Mouse (Mus musculus) ovary, postnatal 14 days (tissue): Measurements from ENCODE around the gene Cdh4.

Source experiments
- DNase-seq: peaks from one replicate; pipeline ENCODE4 v3.0.0; 2022; ENCODE audit warnings: low spot score

Cdh4 gene

DNA sequence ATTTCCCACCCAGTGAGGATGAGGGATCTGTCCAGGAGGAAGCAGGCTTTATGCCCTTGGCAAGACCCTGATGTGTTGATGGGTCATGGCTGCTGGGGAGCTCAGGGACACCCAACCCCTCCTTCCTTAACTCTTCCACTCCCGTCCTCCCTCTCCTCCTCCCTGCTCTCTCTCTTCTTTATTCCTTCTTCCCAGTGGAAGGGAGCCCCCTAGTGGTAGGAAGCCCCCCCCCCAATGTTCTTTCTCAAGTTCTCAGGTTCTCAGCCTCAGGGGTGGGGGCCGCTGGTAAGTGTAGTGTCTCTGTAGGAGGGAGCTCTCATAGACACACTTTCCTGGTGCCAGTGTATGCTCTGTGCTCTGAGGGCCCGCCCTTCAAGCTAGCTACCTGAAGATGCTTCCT lies 421.0 kb downstream of the Cdh4 start:
- DNase-seq, result no peak

DNA sequence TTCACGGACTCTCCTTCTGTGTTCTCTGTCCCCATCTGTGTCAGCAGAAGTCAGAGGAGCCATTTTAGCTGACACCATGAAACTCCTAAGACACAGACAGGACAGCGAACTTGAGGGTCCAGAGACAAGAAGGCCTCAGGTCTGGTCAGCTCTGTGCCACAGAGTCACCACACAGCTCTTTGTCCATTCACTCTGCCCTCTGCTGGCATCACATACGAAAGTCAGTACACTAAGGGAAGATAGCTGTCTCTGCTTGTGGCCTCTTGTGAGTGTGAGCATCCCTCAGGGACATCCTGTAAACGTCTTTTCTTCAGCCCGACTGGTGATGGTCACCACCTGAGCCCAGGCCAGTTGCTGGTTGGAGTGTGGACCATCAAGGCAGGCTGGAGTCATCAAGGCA lies 422.9 kb downstream of the Cdh4 start:
- DNase-seq, result no peak

DNA sequence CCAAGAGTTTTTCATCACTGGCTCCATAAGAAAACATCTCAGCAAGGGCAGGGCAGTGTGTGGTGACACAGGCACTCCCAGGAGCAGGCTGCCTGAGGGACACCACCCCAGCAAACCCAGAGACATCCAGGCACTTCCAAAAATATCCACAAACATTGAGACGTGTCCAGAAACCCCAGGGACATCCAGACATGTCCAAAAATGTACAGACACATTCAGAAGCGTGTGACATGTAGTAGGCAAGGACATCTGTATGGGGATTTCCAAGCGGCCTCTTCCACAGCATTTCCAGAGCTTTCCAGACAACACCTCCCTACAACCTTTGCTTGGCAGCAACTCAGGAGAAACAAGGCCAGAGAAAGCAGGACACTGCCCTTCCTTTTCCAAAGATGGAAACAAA lies 425.4 kb downstream of the Cdh4 start:
- DNase-seq, result no peak

GRCm38 (mm10) chr2:179869871-179870270 lies 427.6 kb downstream of the Cdh4 start:
- DNase-seq, result no peak

DNA sequence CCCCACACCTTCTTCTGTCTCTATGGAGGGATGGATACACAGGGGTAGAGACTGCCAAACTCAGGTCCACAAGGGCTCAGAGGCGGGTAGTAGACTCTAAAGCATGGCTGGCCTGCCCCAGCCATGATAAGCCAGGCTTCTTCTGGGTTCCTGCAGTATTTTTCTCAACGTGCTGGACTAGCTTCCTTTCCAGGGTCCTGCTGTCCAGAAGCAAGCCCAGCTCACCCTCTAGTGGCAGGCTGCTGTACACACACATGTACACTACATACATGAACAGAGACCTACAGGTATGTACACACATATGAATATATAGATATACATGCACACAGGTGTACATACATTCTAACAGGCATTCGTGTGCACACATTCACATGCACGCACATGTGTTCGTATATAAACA lies 430.5 kb downstream of the Cdh4 start:
- DNase-seq, result no peak

GRCm38 (mm10) chr2:179873315-179873714 lies 431.1 kb downstream of the Cdh4 start:
- DNase-seq, result no peak

GRCm38 (mm10) chr2:179875147-179875546 lies 432.9 kb downstream of the Cdh4 start:
- peak; percentile 63 for DNase-seq

DNA sequence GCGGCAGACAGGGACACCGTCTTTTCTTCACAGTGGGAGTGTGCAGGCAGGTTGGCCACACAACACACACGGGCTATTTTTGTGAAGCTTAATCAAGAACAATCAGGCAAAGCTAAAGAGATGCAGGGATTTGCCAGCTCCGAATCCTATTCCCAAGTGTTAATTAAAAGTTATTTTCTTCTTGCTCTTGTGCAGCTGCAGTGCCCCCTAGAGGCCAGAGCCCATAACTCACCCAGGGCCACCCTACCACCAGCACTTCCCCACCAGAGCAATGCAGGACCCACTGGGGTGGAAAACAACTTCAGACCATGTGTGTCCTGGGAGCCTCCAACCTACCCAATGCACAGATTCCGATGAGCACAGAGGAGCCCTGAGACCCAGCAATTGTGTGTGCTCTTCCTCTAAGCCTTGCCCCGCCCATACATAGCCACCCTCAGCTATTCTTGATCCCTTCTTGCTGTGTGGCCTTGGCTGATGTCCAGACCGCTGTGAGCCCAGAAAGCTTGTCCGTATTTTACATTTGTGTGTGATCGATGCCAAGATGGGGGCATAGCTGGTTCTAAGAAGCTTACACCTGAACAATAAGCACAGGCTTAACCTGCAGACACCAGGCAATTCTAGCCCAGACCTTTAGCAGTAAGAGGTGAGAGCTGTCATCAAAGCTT lies 435.5 kb downstream of the Cdh4 start:
- DNase-seq, result peak; percentile 17

GRCm38 (mm10) chr2:179884561-179884960 lies 442.3 kb downstream of the Cdh4 start:
- no peak for DNase-seq

- no peak for DNase-seq
Observed at GRCm38 (mm10) chr2:179891048-179891447, 448.8 kb downstream of the Cdh4 start.

- DNase-seq, result no peak
Observed at GRCm38 (mm10) chr2:179896949-179897348, 454.7 kb downstream of the Cdh4 start.

GRCm38 (mm10) chr2:179912911-179913310 lies 470.7 kb downstream of the Cdh4 start:
- DNase-seq, result no peak

DNA sequence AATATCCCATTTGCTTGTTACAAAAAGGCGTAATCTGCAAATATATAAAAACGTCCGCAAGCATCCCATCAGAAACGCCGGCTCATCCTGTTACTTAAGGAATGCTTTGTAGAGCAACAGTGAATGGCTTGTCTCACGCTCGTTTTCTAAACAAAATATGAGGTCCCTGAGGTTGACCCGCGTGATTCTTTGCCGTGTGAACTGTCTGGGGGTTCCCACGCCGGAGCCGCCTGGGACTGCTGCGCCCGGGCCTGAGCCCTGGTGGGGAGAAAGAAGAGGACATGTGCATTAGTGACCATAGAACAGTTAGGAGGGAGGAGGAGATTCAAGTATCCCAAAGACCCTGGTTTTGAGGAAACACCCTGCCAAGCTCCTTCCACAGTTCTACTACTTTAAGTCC lies 471.1 kb downstream of the Cdh4 start:
- DNase-seq, result no peak

GRCm38 (mm10) chr2:179914246-179914645 lies 472.0 kb downstream of the Cdh4 start:
- DNase-seq, result no peak

DNA sequence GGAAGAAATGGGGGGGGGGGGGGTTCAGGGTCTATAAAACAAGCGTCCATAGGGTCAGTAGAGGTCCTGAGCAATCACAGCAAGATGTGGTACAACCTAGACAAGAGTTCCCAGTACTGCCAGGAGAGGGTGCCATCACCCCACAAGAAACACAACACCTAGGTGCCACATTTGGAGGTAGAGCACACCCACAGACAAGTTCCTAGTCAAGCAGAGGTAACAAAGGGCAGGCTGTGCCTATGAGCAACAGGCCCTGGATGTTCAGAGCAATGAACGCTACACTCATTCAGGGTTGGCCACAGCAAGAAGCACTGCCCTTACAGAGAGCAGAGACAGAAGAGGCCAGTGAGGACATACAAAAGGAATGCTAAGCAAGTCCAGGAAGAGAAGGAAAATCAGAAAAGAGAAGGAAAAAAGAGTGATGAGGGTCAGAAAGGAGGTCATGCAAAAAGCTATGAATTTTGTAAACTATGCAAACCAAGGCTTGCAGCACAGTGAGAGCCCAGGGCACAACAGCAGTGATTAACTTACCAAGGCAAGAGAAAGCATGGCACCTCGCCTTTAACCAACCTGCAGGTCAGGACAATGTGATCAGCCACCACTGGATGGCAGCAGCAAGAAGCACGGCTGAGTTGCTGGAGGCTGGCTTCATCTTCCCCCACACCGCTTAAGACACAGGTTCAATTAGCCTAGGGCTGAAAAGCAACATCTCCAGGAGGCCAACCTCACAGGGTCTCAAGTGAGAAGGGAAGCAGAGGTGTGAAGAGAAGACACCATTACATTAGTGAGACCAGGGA lies 474.8 kb downstream of the Cdh4 start:
- DNase-seq, result peak; percentile 52

GRCm38 (mm10) chr2:179920042-179920441 lies 477.8 kb downstream of the Cdh4 start:
- no peak for DNase-seq

DNA sequence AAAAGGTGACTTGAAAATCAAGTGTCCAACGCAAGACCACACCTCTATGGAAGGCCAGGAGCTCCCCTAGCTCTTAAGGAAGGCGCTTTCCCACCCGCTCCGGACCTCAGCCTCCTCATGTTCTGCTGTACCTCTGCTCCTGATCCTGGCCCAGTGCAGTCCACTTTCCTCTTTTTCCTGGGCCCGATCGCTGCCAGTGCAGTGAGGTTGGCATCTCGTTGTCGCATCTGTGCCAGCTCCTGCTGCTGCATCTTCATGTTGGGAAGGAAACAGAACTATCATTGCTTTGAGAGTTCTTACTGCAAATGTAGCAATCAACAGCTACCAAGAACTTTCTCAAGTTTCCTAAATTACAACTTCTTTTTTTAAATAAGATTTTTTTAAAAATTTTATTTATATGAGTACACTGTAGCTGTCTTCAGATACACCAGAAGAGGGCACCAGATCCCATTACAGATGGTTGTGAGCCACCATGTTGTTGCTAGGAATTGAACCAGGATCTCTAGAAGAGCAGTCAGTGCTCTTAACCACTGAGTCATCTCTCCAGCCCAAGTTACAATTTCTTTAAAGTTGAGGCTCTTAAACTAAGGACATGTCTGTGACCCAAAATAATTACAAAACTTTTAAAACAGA lies 478.9 kb downstream of the Cdh4 start:
- DNase-seq, result no peak

- DNase-seq, result no peak
Observed at GRCm38 (mm10) chr2:179924038-179924437, 481.8 kb downstream of the Cdh4 start.

DNA sequence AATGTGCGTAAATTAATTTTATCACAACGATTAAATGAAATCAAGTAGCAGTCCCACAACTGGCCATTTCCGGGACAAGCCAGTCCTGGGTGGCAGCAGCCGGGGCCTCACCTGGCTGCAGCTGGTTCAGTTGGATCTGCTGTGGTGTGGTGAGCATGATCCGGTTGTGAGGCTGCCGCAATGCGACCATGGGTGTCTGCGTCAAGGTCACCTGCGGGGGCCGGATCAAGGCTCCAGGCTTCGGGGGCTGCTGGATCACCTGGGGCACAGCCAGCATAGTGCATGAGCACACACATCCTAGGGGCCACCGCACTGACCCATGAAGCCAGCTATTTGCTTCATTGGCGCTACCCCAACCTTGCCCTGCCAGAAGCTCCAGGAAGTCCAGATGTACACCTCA lies 486.9 kb downstream of the Cdh4 start:
- no peak for DNase-seq

GRCm38 (mm10) chr2:179931741-179932140 lies 489.5 kb downstream of the Cdh4 start:
- DNase-seq, result no peak

- no peak for DNase-seq
Observed at GRCm38 (mm10) chr2:179934165-179934564, 491.9 kb downstream of the Cdh4 start.

- no peak for DNase-seq
Observed at GRCm38 (mm10) chr2:179937091-179937490, 494.9 kb downstream of the Cdh4 start.

GRCm38 (mm10) chr2:179941696-179942095 lies 499.5 kb downstream of the Cdh4 start:
- no peak for DNase-seq
